Mouse (Mus musculus) Muller cell, postnatal 12 days (primary cell): ENCODE results near the gene Fcmr.
A peak's percentile ranks its signal among the peaks of the same experiment; 100 is the strongest.

Source experiments
- DNase-seq: peaks from one replicate; pipeline ENCODE4 v3.0.0-alpha.2; 2015; ENCODE audit errors: inconsistent ontology term

Gene Fcmr

DNA sequence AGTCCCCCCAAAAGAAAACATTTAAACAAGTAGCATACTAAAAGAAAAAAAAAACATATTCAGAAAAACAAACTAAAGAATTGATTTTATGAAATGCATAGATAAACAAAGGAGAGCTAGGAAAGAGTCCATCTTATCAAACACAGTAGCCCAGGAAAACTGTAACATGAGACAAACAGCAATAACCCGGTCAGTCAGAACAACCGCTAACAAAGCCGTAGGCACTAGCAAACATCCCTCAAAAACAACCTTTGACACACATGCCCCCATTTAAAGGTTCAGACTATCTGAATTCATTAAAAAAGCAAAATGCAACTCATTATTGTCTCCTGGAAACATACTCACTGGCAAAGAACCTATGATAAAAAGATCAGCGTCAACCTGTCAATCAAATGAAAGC lies 8.0 kb upstream of the Fcmr start:
- DNase-seq = no peak

- no peak for DNase-seq
Observed at GRCm38 (mm10) chr1:130864238-130864637, 1.2 kb upstream of the Fcmr start.

DNA sequence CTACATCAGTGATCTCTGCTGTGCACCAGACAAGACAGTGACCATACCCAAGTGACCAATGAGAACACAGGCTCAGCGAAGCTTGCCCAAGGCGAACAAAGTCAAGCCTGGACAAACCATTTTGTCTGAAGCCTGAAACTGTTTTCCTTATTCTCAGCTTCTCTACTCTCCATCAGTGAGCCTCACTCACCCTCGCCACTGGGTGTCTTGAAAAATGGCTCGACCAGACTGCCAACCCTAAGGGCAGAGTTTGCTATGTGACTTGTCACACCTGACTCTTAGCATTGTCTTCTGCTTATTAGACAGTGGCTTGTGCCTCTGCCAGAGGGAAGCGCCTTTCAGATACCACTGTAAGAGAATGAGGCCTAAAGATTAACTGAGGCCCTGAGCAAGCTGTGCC lies 728 bp upstream of the Fcmr start:
- DNase-seq = no peak

GRCm38 (mm10) chr1:130872912-130873311 lies 7.4 kb downstream of the Fcmr start:
- no peak for DNase-seq

- no peak for DNase-seq
Observed at GRCm38 (mm10) chr1:130875139-130875538, 9.7 kb downstream of the Fcmr start.

DNA sequence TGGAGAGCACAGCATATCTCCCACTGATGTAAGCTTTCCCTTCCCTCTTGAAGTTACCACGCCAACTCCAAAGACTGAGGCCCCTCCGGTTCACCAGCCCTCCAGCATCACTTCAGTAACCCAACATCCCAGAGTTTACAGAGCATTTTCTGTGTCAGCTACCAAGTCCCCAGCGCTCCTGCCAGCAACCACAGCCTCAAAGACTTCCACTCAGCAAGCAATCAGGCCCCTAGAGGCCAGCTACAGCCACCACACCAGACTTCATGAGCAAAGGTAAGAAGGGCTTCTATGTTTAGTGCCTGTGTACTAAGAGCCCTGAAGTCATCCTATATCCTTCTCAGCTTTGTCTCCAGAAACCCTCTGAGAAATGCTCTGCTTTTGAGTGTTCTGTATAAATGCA lies 10.4 kb downstream of the Fcmr start:
- peak; percentile 20 for DNase-seq

- peak; percentile 48 for DNase-seq
Observed at GRCm38 (mm10) chr1:130876931-130877509, 11.6 kb downstream of the Fcmr start.

- DNase-seq = peak; percentile 46
Observed at GRCm38 (mm10) chr1:130877889-130878614, 12.6 kb downstream of the Fcmr start.

DNA sequence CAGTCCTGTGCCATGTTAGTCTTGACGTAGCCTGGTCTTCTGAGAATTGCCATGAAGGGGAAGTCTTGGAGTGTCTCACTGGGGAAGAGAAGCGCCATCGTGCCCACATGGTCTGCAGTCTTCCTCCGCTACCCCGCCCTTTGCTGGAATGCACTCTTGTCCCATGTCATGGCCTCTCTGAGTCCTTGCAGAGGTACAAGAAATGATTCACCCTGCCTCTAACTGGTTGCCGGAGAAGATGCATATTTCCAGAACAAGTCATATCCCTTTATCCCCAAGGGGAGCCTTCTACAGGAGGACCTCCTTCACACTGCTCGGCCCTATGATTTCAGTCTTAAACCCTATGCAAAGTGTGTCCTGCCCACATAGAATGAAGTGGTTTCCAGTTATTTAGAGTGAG lies 14.5 kb downstream of the Fcmr start:
- DNase-seq = no peak

DNA sequence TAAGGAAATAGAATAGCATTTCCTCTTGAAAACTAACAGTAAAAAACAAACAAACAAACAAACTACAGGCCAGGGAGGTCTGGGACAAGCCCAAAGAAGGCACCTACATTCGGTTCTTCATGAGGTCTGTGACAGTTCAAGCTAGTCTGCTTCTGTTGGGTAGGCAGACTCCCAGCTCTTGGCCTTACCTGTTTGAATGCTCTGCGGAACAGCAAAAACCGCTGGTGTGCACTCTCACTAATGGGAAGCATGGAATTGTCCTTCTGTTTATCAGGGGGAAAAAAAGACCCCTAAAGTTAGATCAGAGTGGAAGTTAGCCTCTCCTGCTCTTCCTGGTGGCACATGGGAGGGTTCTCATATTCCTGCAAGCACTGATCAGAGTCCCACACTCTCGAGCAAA lies 17.7 kb downstream of the Fcmr start:
- DNase-seq = no peak

- no peak for DNase-seq
Observed at GRCm38 (mm10) chr1:130887354-130887753, 21.9 kb downstream of the Fcmr start, which contains the start of gene Il24. TSS of gene Il24 (minus strand) at chr1:130887454.

DNA sequence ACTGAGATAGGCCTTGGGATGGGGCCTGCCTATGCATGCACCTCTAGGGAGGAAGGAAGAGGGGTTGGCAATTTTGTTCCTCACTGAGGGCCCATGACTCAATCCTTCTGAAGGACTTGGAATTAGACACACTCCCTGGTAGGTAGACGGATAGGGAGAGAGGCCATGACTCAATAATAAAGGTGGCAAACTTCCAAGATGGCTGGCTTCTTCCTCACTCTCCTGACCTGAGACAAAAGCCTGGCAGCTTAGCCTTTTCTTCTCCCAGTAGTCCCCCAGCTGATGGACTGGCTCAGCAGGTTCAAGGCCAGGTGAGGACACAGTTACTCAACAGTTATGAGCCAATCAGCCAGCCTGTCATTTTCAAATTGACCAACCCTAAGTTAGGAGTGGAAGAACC lies 27.0 kb downstream of the Fcmr start:
- DNase-seq = peak; percentile 27

DNA sequence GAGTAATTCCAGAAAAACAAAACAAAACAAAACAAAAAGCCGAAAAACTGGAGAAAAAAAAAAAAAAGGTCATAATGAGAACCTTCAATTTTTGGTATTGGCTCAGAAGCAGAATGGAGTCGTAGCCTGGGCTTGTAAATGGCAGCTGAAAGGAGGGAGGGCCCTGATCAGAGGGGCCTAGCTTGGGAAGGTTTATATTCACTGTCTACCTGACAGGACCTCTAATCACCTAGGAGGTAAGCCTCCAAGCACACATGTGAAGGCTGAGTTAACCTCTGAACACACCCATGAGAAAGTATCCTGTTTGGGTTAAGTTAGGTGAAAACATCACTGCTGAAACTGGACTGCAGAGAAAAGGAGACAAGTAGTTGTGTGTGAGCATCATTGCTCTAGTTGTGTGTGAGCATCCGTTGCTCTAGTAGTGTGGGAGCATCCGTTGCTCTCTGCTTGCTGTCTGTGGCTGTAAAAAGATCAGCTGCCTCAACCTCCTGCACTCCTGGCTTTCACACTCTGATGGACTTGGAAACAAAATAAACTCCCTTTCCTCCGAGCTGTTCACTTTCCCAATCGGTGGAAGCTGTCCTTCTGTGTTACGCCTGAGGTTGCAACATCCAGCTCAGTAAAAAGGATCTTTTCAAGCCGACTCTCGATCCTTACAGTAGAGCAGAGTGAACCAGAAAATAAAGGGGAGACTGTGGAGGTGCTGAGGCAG lies 28.0 kb downstream of the Fcmr start:
- no peak for DNase-seq

- DNase-seq = no peak
Observed at GRCm38 (mm10) chr1:130894468-130894867, 29.0 kb downstream of the Fcmr start.

DNA sequence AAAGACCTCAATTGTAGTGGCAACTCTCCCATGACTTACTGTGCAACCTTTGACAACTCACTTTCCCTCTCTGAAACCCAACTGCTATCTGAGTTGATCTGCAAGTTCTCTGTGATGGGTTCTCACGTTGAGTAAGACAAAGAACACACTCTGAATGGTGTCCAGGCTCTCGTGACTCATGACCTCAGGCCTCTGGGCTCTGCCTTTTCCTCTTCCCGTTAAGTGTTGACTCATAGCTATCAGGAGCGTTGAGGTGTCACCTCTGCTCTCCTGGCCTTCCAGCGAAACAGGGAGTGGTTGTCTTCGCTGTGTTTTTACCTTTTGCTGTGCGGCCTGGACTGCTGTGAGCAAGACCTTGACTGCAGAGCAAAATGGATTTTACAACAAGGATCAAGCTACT lies 37.0 kb downstream of the Fcmr start:
- DNase-seq = no peak

- peak; percentile 66 for DNase-seq
Observed at GRCm38 (mm10) chr1:130911401-130912010, 46.0 kb downstream of the Fcmr start, which contains the start of gene Il20. TSS of gene Il20 (minus strand) at chr1:130911451.

DNA sequence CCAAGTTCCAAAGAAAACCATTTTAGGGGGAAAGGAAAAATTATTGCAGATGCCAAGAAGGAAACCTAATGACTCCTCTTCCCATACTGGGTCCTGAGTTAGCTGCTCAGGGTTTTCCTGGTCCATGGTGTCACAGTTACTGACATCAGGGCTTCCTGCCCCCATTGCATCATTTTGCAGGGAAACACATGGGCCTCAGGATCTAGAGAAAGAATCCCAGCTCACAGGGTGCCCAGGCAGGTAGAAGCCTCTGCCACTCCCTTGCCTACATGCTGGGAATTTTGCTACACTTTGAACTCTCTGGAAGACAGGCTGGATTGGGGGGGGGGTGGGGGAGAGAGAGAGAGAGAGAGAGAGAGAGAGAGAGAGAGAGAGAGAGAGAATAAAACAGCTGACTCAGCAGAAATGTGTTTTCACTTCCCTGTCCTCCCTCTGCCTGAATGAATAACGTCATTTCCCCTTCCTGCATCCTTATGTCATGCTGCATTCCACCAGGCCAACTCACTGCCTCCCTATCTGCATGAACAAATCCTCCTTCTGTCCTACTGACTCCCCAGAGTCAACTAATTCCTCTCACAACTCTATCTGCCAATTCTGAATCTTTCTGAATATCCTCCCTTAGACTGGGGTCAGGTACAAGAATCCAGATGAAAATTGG lies 53.0 kb downstream of the Fcmr start:
- peak; percentile 22 for DNase-seq

DNA sequence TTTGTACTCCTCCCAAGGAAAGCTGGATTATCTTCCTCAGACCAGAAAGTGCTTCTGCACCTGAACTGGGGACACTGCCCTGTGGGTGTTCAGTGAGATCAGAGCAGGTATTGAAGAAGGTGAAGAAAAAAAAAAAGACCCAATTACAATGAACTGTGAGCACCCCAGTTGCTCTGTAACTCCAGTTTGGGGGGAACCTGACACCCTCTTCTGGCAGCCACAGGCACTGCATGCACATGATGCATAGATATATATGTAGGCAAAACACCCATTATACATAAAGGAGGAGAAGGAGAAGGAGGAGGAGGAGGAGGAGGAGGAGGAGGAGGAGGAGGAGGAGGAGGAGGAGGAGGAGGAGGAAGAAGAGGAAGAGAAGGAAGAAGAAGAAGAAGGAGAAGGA lies 61.0 kb downstream of the Fcmr start:
- no peak for DNase-seq
